Mouse (Mus musculus) urinary bladder, postnatal 25 days (tissue): ENCODE results near the gene Gm42742.

Experiments used
- DNase-seq: peaks from one replicate; pipeline ENCODE4 v3.0.0; 2022; ENCODE audit warnings: low spot score

Gm42742 gene

GRCm38 (mm10) chr7:126999568-126999967 is 21.3 kb downstream of the Gm42742 start:
- DNase-seq = no peak

- no peak for DNase-seq
These were observed 24.4 kb downstream of the Gm42742 start for GRCm38 (mm10) chr7:126996449-126996848.

DNA sequence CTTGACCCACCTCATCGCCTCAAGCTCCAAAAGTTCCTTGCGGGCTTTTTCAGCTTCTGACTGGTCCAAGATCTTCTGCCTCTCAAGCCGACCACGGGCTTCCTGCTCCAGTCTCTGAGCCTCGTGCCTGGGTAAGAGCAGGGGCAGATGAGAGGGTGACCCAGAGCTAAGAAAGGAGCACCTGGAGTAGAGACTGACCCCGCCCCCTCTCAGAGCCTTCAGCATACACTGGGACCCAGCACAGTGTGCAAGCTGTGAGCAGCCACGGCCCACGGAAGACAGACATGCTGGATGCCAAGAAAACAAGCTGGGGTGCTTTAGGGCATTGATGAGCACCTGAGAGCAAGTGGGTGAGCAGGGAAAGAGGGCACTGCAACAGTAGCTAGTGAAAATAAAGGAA is 32.1 kb downstream of the Gm42742 start:
- no peak for DNase-seq

DNA sequence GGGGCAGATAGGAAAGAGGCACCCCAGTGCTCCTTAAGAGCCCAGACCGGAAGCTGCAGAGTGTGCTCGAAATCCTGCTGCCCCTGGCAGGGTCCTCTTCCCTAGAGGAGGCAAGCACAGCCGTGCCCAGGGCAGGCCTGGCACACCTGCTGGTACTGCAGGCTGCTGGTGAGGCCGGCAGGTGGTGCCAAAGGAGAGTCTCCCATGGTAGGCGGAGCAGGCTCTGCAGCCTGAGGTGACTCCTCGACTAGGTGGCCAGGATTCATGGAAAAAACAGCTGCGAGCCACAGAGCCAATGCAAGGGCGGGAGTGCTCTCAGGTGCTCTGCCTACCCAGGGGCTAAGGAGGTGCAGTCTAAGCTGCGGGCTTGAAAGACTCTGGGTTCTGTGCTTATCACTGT is 34.6 kb downstream of the Gm42742 start:
- DNase-seq = peak; percentile 21

DNA sequence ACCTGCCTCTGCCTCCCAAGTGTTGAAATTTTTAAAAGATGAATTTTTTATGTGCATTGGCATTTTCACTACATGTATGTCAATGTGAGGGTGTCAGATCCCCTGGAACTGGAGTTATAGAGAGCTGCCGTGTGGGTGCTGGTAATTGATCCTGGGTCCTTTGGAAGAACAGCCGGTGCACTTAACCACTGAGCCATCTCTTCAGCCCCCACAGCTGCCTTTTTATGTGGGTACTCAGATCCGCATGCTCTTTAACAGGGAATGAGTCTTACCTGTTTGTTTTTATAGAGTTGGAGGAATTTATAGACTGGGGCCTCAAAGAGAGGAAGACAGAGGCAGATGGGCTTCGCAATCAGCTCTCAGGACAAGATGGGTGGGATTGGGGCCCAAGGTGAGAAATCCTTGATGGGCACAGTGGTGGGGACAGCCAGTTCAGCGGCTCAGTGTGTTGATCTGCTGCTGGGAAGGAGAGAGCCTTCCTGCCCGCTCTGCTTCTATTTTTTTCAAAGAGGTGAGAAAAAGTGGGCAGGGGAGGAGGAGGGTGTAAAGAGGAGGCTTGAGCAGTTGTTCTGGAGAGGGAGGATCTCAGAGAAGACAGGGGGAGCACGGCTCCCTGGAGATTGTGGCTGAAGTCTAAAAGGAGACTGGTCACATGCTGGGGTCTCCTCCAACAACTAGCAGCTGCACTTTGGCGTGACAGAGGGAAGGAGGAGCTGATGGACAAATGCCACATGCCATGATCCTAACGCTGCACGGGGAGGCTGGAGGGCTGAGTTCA is 36.0 kb downstream of the Gm42742 start:
- no peak for DNase-seq

- DNase-seq = no peak
These were observed 37.8 kb downstream of the Gm42742 start for GRCm38 (mm10) chr7:126983113-126983512.

DNA sequence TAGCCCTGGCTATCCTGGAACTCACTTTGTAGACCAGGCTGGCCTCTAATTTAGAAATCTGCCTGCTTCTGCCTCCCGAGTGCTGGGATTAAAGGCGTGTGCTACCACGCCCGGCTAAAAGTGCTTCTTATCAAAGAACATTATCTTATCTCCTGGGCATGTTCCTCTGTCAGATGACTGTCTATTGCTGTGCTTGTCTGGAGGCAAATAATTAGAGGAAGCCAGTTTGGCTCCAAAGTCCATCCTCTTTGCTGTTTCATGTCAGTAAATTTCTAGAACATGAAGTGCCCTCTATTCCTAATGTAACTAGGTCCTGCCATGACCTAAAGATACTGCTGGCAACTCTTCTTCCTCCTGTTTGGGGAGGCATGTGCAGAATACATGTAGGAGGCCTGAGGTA is 38.8 kb downstream of the Gm42742 start:
- DNase-seq = no peak

GRCm38 (mm10) chr7:126981601-126982000 is 39.3 kb downstream of the Gm42742 start:
- DNase-seq = no peak

GRCm38 (mm10) chr7:126978841-126979240 is 42.1 kb downstream of the Gm42742 start:
- no peak for DNase-seq

GRCm38 (mm10) chr7:126976878-126977459 is 43.9 kb downstream of the Gm42742 start:
- peak; percentile 14 for DNase-seq

GRCm38 (mm10) chr7:126975950-126976866 is 44.7 kb downstream of the Gm42742 start, which contains the start of gene Cdiptos:
Gene Cdiptos, minus strand, starts transcription at chr7:126976098.
- DNase-seq = peak; percentile 98

GRCm38 (mm10) chr7:126975893-126975949 is 45.2 kb downstream of the Gm42742 start, which contains the start of gene Cdipt:
Gene Cdipt, plus strand, starts transcription at chr7:126975914.
- DNase-seq = no peak

DNA sequence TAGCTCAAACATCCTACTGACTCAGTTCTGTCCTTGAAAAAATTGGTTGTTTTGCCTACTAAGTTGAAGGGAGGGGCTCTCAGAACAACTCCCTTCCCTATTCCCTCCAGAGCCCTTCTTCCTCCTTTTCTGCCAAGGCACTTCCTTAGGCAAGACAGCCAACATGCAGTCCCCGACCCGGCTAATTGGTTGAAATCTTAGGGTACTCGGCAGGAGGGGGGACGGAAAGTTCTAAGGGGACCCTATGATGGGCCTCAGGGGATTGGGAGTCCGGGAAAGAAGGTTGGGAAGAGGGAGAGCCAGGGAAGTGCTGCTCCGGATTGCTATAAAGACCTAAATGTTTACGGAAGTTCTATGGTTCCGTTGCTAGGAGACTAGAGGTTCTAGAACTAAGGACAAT is 45.4 kb downstream of the Gm42742 start:
- peak; percentile 18 for DNase-seq

GRCm38 (mm10) chr7:126967361-126967760 is 53.5 kb downstream of the Gm42742 start:
- no peak for DNase-seq

DNA sequence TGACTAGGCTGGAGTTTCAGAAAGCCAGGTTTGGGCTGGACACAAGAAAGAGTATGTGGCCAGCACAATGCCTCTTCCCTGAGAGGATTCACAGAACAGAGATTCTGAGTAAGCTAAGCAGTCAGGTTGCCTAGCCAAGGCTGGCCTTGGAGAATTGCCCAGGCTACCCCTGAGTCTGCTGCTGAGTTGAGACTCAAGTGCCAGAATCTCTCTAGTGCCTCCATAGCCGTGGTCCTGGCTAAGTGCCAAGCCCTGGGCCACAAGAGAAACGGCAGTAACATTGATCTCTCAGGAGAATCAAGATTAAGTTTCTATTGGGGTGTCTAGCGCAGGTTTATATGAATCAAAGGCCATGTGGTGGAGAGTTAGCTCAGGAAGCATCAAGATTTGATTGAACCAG is 55.3 kb downstream of the Gm42742 start:
- no peak for DNase-seq
